Mouse (Mus musculus) kidney, embryonic 15.5 days (tissue): ENCODE results near the gene Nacc2. TPM values are rescaled to one million over a fixed set of nuclear protein-coding genes. Genes with fewer than 3 reads are reported as not detected.

Source experiments
- ATAC-seq: fragments of 200-750 bp; cut with Nextera tagmentation; replicated peaks from 2 replicates; pipeline ENCODE4 v1.8.0; 2017; ENCODE audit warnings: moderate TSS enrichment; ENCODE audit not compliant: low FRiP score
- H3K27ac ChIP-seq: fragments of 300-500 bp; sonication (generic); 2 replicates; pipeline ENCODE4 v1.5.1; 2015; ENCODE audit warnings: mild to moderate bottlenecking, inconsistent platforms
- H3K27me3 ChIP-seq: fragments of 300-500 bp; sonication (generic); 2 replicates; pipeline ENCODE4 v1.6.1; 2015; ENCODE audit warnings: inconsistent platforms
- H3K36me3 ChIP-seq: fragments of 300-500 bp; sonication (generic); 2 replicates; pipeline ENCODE4 v1.6.1; 2015; ENCODE audit warnings: inconsistent platforms
- H3K4me1 ChIP-seq: fragments of 300-500 bp; sonication (generic); 2 replicates; pipeline ENCODE4 v1.6.1; 2015; ENCODE audit warnings: inconsistent platforms
- H3K4me2 ChIP-seq: fragments of 300-500 bp; sonication (generic); 2 replicates; pipeline ENCODE4 v1.6.1; 2015; ENCODE audit warnings: moderate library complexity, mild to moderate bottlenecking, inconsistent platforms
- H3K4me3 ChIP-seq: fragments of 300-500 bp; sonication (generic); replicated peaks from 2 replicates; pipeline ENCODE4 v1.5.1; 2015; ENCODE audit warnings: mild to moderate bottlenecking, inconsistent platforms
- H3K9ac ChIP-seq: fragments of 300-500 bp; sonication (generic); 2 replicates; pipeline ENCODE4 v1.6.1; 2015; ENCODE audit warnings: mild to moderate bottlenecking, inconsistent platforms
- H3K9me3 ChIP-seq: fragments of 300-500 bp; sonication (generic); replicated peaks from 2 replicates; pipeline ENCODE4 v1.6.1; 2016; ENCODE audit warnings: inconsistent platforms
- WGBS: fragments of 180-500 bp; shearing (Covaris S2); methylation state at CpG from one replicate; pipeline ENCODE4 v1.1.7; 2015; ENCODE audit warnings: mixed read lengths; 5-methylcytosine and 5-hydroxymethylcytosine counted together
- polyA plus RNA-seq: library from polyadenylated mRNA; unstranded; fragments of >200 nt; fragmentation: Nextera tagmentation; extraction: Ambion mirVana; gene quantifications from 2 replicates; pipeline ENCODE4 v1.2.1, GENCODE M21; 2015

Gene Nacc2
- polyA plus RNA-seq, 1 experiment from 2014 or later, result 10.5 TPM

GRCm38 (mm10) chr2:26138252-26139033 lies 15.4 kb upstream of the Nacc2 start:
- Histone ChIP-seq H3K4me2 (peak overlapping the region; percentile 80), H3K9me3 (no peaks in the 10 kb centered on the region), H3K36me3 (peaks cover 27% of the 10 kb centered on the region), H3K27me3 (no peaks in the 10 kb centered on the region), H3K4me3 (peak overlapping the region; percentile 89), H3K4me1 (peaks cover 36% of the 10 kb centered on the region), H3K27ac (peak overlapping the region; percentile 98), H3K9ac (no peak overlapping the region)
- ATAC-seq, result no peak
- WGBS, result 80% methylated on average over 31 of the region's 31 CpGs

DNA sequence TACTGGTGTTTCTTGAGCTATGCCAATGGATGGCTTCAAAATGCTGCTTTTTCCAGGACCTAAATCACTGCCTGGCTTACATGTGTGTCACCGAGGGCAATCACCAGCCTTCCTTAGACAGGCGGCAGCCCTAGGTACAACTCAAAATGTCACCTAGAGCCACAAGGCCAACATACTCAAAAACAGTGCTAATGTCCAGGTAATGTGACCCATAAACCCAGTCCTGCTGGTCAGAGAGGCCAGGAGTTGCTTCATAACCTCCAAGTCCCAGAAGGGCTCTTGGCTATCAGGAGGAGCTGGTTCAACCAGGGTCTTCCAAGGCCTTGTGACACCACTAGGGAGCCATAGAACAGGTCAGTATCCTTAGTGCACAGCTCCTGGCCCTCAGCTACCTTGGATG lies 11.6 kb upstream of the Nacc2 start:
- peaks cover 44% of the 10 kb centered on the region for H3K4me1 ChIP-seq
- WGBS, result 93% methylated on average over 2 of the region's 2 CpGs

GRCm38 (mm10) chr2:26132628-26133551 lies 9.9 kb upstream of the Nacc2 start:
- Histone ChIP-seq H3K4me1 (peaks cover 29% of the 10 kb centered on the region), H3K9ac (peak overlapping the region; percentile 8; the same call in 1 of the 2 replicates), H3K4me2 (peak overlapping the region; percentile 59), H3K36me3 (peaks cover 19% of the 10 kb centered on the region), H3K27me3 (no peaks in the 10 kb centered on the region), H3K27ac (peak overlapping the region; percentile 89), H3K9me3 (no peaks in the 10 kb centered on the region), H3K4me3 (peak overlapping the region; percentile 30)
- WGBS, result 4% methylated on average over 25 of the region's 25 CpGs
- peak; percentile 87 for ATAC-seq

More for the DNA sequence above, 11.6 kb upstream of the Nacc2 start:
- no peak for ATAC-seq
- H3K9me3 ChIP-seq, result no peaks in the 10 kb centered on the region
- H3K36me3 ChIP-seq, result peaks cover 27% of the 10 kb centered on the region
- no peak overlapping the region for H3K27ac ChIP-seq
- no peak overlapping the region for H3K9ac ChIP-seq
- no peaks in the 10 kb centered on the region for H3K27me3 ChIP-seq
- H3K4me3 ChIP-seq, result no peak overlapping the region
- no peak overlapping the region for H3K4me2 ChIP-seq

DNA sequence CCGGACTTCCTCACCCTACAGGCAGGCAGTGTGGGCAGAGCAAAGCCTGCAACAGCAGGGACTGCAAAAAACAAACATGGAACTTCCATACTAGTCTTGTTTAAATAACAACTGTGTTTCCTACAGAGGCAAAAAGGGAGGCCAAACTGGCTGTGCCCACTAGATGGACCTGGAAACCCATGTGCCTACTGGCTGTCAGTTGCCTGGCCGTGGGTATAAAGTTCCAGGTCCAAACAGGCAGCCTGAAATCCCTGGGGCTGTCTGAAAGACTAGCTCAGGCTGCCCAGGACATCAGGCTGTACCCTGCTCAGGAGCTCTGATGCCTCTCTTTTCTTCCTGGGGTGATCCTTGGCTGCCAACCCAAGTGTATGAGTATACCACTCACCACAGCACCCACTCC lies 8.3 kb upstream of the Nacc2 start:
- no peak overlapping the region for H3K27ac ChIP-seq
- no peak overlapping the region for H3K4me2 ChIP-seq
- H3K4me1 ChIP-seq, result peaks cover 29% of the 10 kb centered on the region
- no peak for ATAC-seq
- H3K9me3 ChIP-seq, result no peaks in the 10 kb centered on the region
- H3K36me3 ChIP-seq, result peaks cover 5% of the 10 kb centered on the region; the same call in 1 of the 2 replicates
- no peaks in the 10 kb centered on the region for H3K27me3 ChIP-seq
- H3K9ac ChIP-seq, result no peak overlapping the region
- no peak overlapping the region for H3K4me3 ChIP-seq
- 75% methylated on average over 2 of the region's 2 CpGs for WGBS

GRCm38 (mm10) chr2:26129962-26130361 lies 6.9 kb upstream of the Nacc2 start:
- no peak overlapping the region for H3K4me3 ChIP-seq
- no peak for ATAC-seq
- no peaks in the 10 kb centered on the region for H3K9me3 ChIP-seq
- no peak overlapping the region for H3K4me2 ChIP-seq
- H3K27me3 ChIP-seq, result no peaks in the 10 kb centered on the region
- WGBS, result 43% methylated on average over 3 of the region's 3 CpGs
- H3K27ac ChIP-seq, result no peak overlapping the region
- no peak overlapping the region for H3K9ac ChIP-seq
- peaks cover 29% of the 10 kb centered on the region for H3K4me1 ChIP-seq
- H3K36me3 ChIP-seq, result no peaks in the 10 kb centered on the region

- no peaks in the 10 kb centered on the region for H3K27me3 ChIP-seq
- no peak overlapping the region for H3K9ac ChIP-seq
- H3K27ac ChIP-seq, result no peak overlapping the region
- ATAC-seq, result no peak
- no peak overlapping the region for H3K4me3 ChIP-seq
- WGBS, result 82% methylated on average over 2 of the region's 2 CpGs
- H3K9me3 ChIP-seq, result no peaks in the 10 kb centered on the region
- no peaks in the 10 kb centered on the region for H3K36me3 ChIP-seq
- no peak overlapping the region for H3K4me2 ChIP-seq
- H3K4me1 ChIP-seq, result peaks cover 29% of the 10 kb centered on the region
These were observed 6.3 kb upstream of the Nacc2 start for GRCm38 (mm10) chr2:26129346-26129745.

DNA sequence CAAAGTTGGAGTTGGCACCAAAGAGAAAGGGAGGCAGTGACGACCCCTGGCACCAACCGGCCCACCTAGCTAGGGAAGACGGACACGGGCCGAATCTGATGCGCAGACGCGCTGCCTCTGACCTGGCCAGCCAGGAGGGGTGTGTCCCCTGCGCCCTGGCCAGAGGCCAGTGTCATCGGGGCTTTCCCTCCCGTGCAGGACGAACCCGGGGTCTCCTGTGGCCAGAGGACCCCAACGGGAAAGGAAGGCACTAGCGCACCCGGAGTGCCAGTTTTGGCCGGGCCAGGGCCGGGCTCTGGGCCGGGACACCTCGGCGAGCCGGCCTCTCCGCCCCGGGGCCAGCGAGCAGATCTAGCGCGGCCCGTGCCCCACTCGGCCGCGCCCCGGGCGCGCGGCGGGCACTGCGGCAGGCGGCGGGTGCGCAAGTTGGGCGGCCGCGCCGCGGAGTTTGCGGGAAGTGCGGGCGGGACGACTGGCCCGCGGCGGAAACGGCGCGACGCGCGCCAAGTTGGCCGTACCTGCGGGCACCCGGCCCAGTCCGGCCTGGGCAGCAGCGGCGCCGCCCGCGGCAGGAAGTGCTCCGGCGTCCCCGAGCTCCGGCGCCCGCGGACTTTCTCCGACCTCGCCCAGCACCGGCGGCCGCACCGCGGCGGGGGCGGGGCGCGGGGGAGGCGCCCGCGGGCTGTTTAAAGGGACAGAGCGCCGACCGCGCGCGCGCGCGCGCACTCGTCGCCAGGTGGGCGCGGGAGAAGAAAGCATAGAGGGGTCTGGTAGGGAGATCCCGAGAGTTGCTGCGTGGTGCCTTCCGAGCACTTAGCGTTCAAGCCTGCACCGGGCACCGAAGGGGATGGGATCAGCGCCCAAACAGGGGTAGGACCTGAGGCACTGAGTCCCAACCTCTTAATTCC lies 595 bp downstream of the Nacc2 start:
- Histone ChIP-seq H3K27ac (peak overlapping the region; percentile 41; the same call in 1 of the 2 replicates), H3K9ac (peak overlapping the region; percentile 71), H3K4me1 (peaks cover 37% of the 10 kb centered on the region), H3K36me3 (no peaks in the 10 kb centered on the region), H3K4me3 (peak overlapping the region; percentile 82), H3K27me3 (peaks cover 21% of the 10 kb centered on the region), H3K9me3 (no peaks in the 10 kb centered on the region), H3K4me2 (peak overlapping the region; percentile 99)
- under 1% methylated on average over 90 of the region's 109 CpGs for WGBS
- ATAC-seq, result peak; percentile 77

DNA sequence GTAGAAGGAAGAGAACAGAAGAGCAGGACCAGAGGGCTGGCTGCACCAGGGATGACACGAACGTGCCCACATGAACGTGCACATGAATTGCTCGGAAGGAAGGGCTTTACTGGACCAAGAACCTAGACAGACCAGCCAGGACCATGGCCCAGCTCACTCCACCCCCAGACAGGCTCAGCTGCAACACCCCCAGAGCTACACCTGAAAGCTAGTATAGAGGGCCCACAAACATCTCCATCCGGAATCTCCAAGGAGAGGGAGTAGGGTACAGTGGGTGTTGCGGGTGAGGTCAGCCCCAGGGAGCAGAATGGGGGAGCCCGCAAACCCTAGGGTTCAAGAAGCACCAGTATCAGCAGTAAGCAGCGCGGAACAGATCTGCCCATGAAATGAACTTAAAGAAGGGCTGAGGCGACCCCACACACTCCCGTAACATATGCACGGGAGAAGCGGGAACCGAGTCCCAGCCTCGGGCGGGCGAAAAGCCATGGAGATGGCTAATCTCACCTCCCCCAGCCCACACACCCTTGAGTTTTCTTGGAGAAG lies 1.4 kb downstream of the Nacc2 start:
- Histone ChIP-seq H3K36me3 (no peaks in the 10 kb centered on the region), H3K4me1 (peaks cover 37% of the 10 kb centered on the region), H3K9me3 (no peaks in the 10 kb centered on the region), H3K27me3 (peaks cover 21% of the 10 kb centered on the region), H3K4me3 (peak overlapping the region; percentile 82), H3K9ac (peak overlapping the region; percentile 71), H3K4me2 (peak overlapping the region; percentile 99), H3K27ac (no peak overlapping the region)
- WGBS, result 19% methylated on average over 17 of the region's 17 CpGs
- no peak for ATAC-seq

DNA sequence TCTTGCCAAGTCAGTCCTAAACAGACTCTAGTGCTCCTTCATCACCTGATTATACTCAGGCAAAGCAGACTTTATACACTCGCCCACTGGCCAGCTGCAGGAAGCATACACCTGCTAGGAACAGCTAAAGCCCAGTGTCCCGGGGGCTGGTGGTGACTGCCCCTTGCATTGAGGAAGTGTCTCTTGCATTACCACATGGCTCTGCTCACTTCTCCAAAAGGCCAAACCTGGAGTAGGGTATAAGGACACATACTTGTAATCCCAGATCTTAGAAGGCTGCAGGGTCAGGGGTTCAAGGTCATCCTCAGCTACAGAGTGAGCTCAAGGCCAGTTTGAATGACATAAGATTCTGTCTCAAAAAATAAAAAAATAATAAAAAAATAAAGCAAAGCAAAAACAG lies 3.4 kb downstream of the Nacc2 start:
- H3K4me1 ChIP-seq, result peaks cover 37% of the 10 kb centered on the region
- no peak overlapping the region for H3K27ac ChIP-seq
- H3K27me3 ChIP-seq, result peaks cover 21% of the 10 kb centered on the region
- H3K4me2 ChIP-seq, result no peak overlapping the region
- WGBS, result 82% methylated on average over 2 of the region's 2 CpGs
- no peaks in the 10 kb centered on the region for H3K9me3 ChIP-seq
- no peak overlapping the region for H3K9ac ChIP-seq
- no peak for ATAC-seq
- no peaks in the 10 kb centered on the region for H3K36me3 ChIP-seq
- no peak overlapping the region for H3K4me3 ChIP-seq

DNA sequence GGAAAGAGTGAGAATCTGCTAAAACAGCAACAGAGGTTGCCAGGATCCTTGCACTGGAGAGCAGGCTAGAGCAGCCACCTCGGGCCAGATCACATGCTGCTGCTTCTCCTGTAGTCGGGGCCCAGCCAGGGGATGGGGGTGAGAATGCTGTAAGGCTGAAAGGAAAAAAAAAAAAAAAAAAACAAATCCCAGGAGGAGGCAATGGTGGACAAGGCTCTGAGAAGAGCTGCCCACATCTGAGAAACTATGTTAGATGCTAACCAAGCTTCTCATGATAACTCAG lies 3.8 kb downstream of the Nacc2 start:
- no peaks in the 10 kb centered on the region for H3K36me3 ChIP-seq
- H3K4me3 ChIP-seq, result no peak overlapping the region
- ATAC-seq, result no peak
- no peak overlapping the region for H3K4me2 ChIP-seq
- WGBS, result 33% methylated on average over 2 of the region's 2 CpGs
- no peaks in the 10 kb centered on the region for H3K9me3 ChIP-seq
- peak overlapping the region; percentile 75 for H3K27ac ChIP-seq
- H3K9ac ChIP-seq, result 0 out of 2 replicates have a peak overlapping the region, but pooled peaks have one; percentile 4
- peaks cover 37% of the 10 kb centered on the region for H3K4me1 ChIP-seq
- H3K27me3 ChIP-seq, result peaks cover 21% of the 10 kb centered on the region

DNA sequence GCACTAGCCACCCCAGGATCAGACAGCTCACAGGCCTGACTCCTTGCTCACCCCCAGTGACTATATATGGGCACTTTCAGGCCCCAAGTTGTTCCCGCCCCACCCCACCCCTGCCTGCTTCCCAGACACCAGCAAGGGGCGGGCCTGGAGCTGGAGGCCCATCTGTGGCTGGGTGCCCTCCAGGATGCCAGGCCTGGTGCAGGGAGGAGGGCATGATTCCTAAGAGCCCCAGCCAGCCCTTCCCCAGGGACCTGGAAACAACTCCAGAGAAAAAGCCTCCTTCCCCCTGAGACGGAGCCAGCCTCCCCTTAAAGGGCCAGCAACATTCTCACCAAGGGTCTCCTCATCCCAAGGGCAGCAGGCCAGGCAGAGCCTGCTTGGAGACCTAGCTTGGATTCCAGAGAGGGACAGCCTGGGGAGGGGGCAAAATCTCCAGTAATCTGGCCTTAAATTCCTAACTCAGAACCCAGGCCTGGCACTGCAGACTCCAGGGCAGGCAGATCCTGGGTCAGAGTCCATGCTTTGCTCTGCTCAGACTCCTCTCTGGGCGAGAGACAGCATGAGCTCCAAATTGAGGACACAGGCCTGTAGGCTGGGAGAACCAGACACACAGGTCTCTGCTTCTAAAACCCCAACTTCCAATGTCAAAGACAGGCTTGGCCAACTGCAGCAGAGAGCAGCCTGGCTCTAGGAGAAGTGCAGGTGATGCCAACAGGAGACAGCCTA lies 4.3 kb downstream of the Nacc2 start:
- H3K9ac ChIP-seq, result 0 out of 2 replicates have a peak overlapping the region, but pooled peaks have one; percentile 4
- no peak for ATAC-seq
- H3K27ac ChIP-seq, result peak overlapping the region; percentile 75
- no peaks in the 10 kb centered on the region for H3K36me3 ChIP-seq
- no peaks in the 10 kb centered on the region for H3K9me3 ChIP-seq
- no peak overlapping the region for H3K4me3 ChIP-seq
- 63% methylated on average over 4 of the region's 4 CpGs for WGBS
- H3K4me2 ChIP-seq, result 0 out of 2 replicates have a peak overlapping the region, but pooled peaks have one; percentile 15
- H3K27me3 ChIP-seq, result peaks cover 21% of the 10 kb centered on the region
- H3K4me1 ChIP-seq, result peaks cover 36% of the 10 kb centered on the region
